Mouse (Mus musculus): ENCODE results near the gene Wdr83os. TPM values are rescaled to one million over a fixed set of nuclear protein-coding genes. Genes with fewer than 3 reads are reported as not detected.
"Not testable (repeated sequence)": the region's sequence is repeated elsewhere in the genome, so short reads cannot be mapped to it uniquely, and the experiment has no call there.

Gene Wdr83os
- polyA plus RNA-seq, 1 experiment from 2014 or later: 120 TPM

DNA sequence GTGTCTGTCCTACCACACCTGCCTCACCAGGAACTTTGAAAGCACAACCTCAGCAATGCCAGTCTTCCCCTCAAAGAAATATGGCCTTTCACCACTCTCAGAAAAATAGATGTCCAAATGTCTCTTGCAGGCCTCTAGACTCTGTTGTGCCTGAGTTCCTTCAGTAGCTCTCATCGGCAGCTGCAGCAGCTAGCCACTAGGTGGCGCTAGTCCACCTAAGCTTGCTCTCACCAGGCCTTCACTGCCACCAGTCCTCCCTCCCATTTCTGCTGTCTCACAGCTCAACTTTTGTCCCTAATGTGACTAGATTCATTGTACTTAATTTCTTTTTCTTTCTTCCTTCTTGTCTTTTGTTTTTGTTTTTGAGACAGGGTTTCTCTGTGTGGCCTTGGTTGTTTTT is 3.5 kb upstream of the Wdr83os start:
- H3K9me3 ChIP-seq (replicated peaks; ENCODE audit: control insufficient read depth, low read length): no peaks in the 10 kb centered on the region
- no peak for ATAC-seq (replicated peaks; ENCODE audit: insufficient number of reproducible peaks, low FRiP score, low TSS enrichment)
- no peak overlapping the region for H3K4me2 ChIP-seq
- H3K36me3 ChIP-seq (ENCODE audit: control insufficient read depth, insufficient read depth, low read length): peaks cover 28% of the 10 kb centered on the region
- no peaks in the 10 kb centered on the region for H3K27me3 ChIP-seq (ENCODE audit: control insufficient read depth, insufficient read depth, low read length)
- no peak overlapping the region for H3K27ac ChIP-seq (ENCODE audit: low read depth, low read length)
- 0% methylated on average over 2 of the region's 2 CpGs for WGBS (ENCODE audit: insufficient replicate concordance)
- no peak overlapping the region for H3K4me3 ChIP-seq (ENCODE audit: low read depth, low read length)
- no peak overlapping the region for H3K9ac ChIP-seq (ENCODE audit: low read depth, low read length)
- peaks cover 20% of the 10 kb centered on the region for H3K4me1 ChIP-seq (ENCODE audit: control insufficient read depth, insufficient read depth, low read length)

GRCm38 (mm10) chr8:85080214-85080531 is 367 bp upstream of the Wdr83os start:
- 1% methylated on average over 25 of the region's 25 CpGs for WGBS (ENCODE audit: insufficient replicate concordance)
- H3K27ac ChIP-seq (ENCODE audit: low read depth, low read length): no peak overlapping the region
- peaks cover 21% of the 10 kb centered on the region for H3K4me1 ChIP-seq (ENCODE audit: control insufficient read depth, insufficient read depth, low read length)
- H3K27me3 ChIP-seq (ENCODE audit: control insufficient read depth, insufficient read depth, low read length): no peaks in the 10 kb centered on the region
- peak overlapping the region; percentile 87 for H3K9ac ChIP-seq (ENCODE audit: low read depth, low read length)
- H3K4me3 ChIP-seq (ENCODE audit: low read depth, low read length): peak overlapping the region; percentile 62
- ATAC-seq (replicated peaks; ENCODE audit: insufficient number of reproducible peaks, low FRiP score, low TSS enrichment): no peak
- peaks cover 15% of the 10 kb centered on the region for H3K36me3 ChIP-seq (ENCODE audit: control insufficient read depth, insufficient read depth, low read length)
- peak overlapping the region; percentile 96 for H3K4me2 ChIP-seq
- no peaks in the 10 kb centered on the region for H3K9me3 ChIP-seq (replicated peaks; ENCODE audit: control insufficient read depth, low read length)

DNA sequence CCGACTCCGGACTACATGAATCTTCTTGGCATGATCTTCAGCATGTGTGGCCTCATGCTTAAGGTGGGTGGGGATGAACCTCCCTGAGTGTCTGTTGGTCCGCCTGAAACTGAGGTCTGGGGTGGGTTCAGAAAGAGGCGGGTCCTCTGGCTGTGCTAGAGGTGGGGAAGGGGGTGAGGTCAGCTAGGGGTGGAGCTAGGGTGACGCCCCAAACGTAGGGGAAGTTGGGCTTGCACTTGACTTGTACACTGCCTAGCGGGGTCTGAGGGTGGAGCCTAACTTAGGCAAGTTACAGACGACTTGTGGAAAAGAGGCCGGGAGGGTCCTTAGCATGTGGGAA is 646 bp downstream of the Wdr83os start, which contains the start of gene Wdr83:
TSS of gene Wdr83 (minus strand) at position 91 of the 340 bp plus-strand sequence.
- ATAC-seq (replicated peaks; ENCODE audit: insufficient number of reproducible peaks, low FRiP score, low TSS enrichment): peak; percentile 77
- Histone ChIP-seq H3K27me3 (ENCODE audit: control insufficient read depth, insufficient read depth, low read length) (no peaks in the 10 kb centered on the region), H3K9me3 (replicated peaks; ENCODE audit: control insufficient read depth, low read length) (no peaks in the 10 kb centered on the region), H3K27ac (ENCODE audit: low read depth, low read length) (no peak within 1 kb of the TSS), H3K9ac (ENCODE audit: low read depth, low read length) (peak within 1 kb of the TSS; percentile 87), H3K4me3 (ENCODE audit: low read depth, low read length) (peak within 1 kb of the TSS; percentile 62), H3K36me3 (ENCODE audit: control insufficient read depth, insufficient read depth, low read length) (peaks cover 7% of the 10 kb centered on the region), H3K4me2 (peak within 1 kb of the TSS; percentile 96), H3K4me1 (ENCODE audit: control insufficient read depth, insufficient read depth, low read length) (peaks cover 21% of the 10 kb centered on the region)
- 2% methylated on average over 9 of the region's 9 CpGs for WGBS (ENCODE audit: insufficient replicate concordance)

GRCm38 (mm10) chr8:85082169-85082568 is 1.6 kb downstream of the Wdr83os start:
- not testable (repeated sequence) for H3K4me3 ChIP-seq (ENCODE audit: low read depth, low read length); ATAC-seq (replicated peaks; ENCODE audit: insufficient number of reproducible peaks, low FRiP score, low TSS enrichment); H3K27ac ChIP-seq (ENCODE audit: low read depth, low read length); H3K9ac ChIP-seq (ENCODE audit: low read depth, low read length); H3K27me3 ChIP-seq (ENCODE audit: control insufficient read depth, insufficient read depth, low read length); H3K9me3 ChIP-seq (replicated peaks; ENCODE audit: control insufficient read depth, low read length); H3K36me3 ChIP-seq (ENCODE audit: control insufficient read depth, insufficient read depth, low read length); H3K4me2 ChIP-seq
- H3K4me1 ChIP-seq (ENCODE audit: control insufficient read depth, insufficient read depth, low read length): peaks cover 21% of the 10 kb centered on the region
- 80% methylated on average over 4 of the region's 4 CpGs for WGBS (ENCODE audit: insufficient replicate concordance)

- Histone ChIP-seq H3K4me1 (ENCODE audit: control insufficient read depth, insufficient read depth, low read length) (peaks cover 21% of the 10 kb centered on the region), H3K9me3 (replicated peaks; ENCODE audit: control insufficient read depth, low read length) (no peaks in the 10 kb centered on the region), H3K4me2 (peak within 1 kb of the TSS; percentile 82), H3K27ac (ENCODE audit: low read depth, low read length) (0 out of 2 replicates have a peak within 1 kb of the TSS, but pooled peaks have one; percentile 18), H3K4me3 (ENCODE audit: low read depth, low read length) (peak within 1 kb of the TSS; percentile 72), H3K27me3 (ENCODE audit: control insufficient read depth, insufficient read depth, low read length) (no peaks in the 10 kb centered on the region), H3K36me3 (ENCODE audit: control insufficient read depth, insufficient read depth, low read length) (no peaks in the 10 kb centered on the region), H3K9ac (ENCODE audit: low read depth, low read length) (peak within 1 kb of the TSS; percentile 85)
- WGBS (ENCODE audit: insufficient replicate concordance): 2% methylated on average over 30 of the region's 30 CpGs
- ATAC-seq (replicated peaks; ENCODE audit: insufficient number of reproducible peaks, low FRiP score, low TSS enrichment): peak; percentile 65
These were observed 2.7 kb downstream of the Wdr83os start, which contains the start of gene Man2b1 for GRCm38 (mm10) chr8:85083108-85083813. Man2b1 (plus strand) TSS chr8:85083270.

GRCm38 (mm10) chr8:85084633-85085032 is 4.1 kb downstream of the Wdr83os start:
- Histone ChIP-seq H3K36me3 (ENCODE audit: control insufficient read depth, insufficient read depth, low read length) (no peaks in the 10 kb centered on the region), H3K4me3 (ENCODE audit: low read depth, low read length) (no peak overlapping the region), H3K9ac (ENCODE audit: low read depth, low read length) (no peak overlapping the region), H3K4me1 (ENCODE audit: control insufficient read depth, insufficient read depth, low read length) (peaks cover 18% of the 10 kb centered on the region), H3K27ac (ENCODE audit: low read depth, low read length) (no peak overlapping the region), H3K27me3 (ENCODE audit: control insufficient read depth, insufficient read depth, low read length) (no peaks in the 10 kb centered on the region), H3K9me3 (replicated peaks; ENCODE audit: control insufficient read depth, low read length) (no peaks in the 10 kb centered on the region), H3K4me2 (no peak overlapping the region)
- no peak for ATAC-seq (replicated peaks; ENCODE audit: insufficient number of reproducible peaks, low FRiP score, low TSS enrichment)
- 79% methylated on average over 8 of the region's 8 CpGs for WGBS (ENCODE audit: insufficient replicate concordance)

DNA sequence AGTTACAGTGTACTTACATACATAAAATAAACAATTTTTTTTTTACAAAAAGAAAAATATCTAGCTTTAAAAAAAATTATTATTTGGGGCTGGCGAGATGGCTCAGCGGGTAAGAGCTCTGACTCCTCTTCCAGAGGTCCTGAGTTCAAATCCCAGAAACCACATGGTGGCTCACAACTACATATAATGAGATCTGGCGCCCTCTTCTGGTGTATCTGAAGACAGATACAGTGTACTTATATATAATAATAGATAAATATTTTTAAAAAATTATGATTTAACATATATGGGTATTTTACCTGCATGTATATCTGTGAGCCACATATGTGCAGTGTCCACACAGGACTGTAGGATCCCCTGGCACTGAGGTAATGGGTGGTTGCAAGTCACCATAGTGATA is 5.7 kb downstream of the Wdr83os start:
- Histone ChIP-seq H3K27me3 (ENCODE audit: control insufficient read depth, insufficient read depth, low read length) (no peaks in the 10 kb centered on the region), H3K9ac (ENCODE audit: low read depth, low read length) (no peak overlapping the region), H3K27ac (ENCODE audit: low read depth, low read length) (no peak overlapping the region), H3K4me3 (ENCODE audit: low read depth, low read length) (no peak overlapping the region), H3K9me3 (replicated peaks; ENCODE audit: control insufficient read depth, low read length) (no peaks in the 10 kb centered on the region), H3K36me3 (ENCODE audit: control insufficient read depth, insufficient read depth, low read length) (no peaks in the 10 kb centered on the region), H3K4me1 (ENCODE audit: control insufficient read depth, insufficient read depth, low read length) (peaks cover 15% of the 10 kb centered on the region), H3K4me2 (no peak overlapping the region)
- 73% methylated on average over 3 of the region's 3 CpGs for whole genome bisulfite sequencing (ENCODE audit: insufficient replicate concordance)
- ATAC-seq (replicated peaks; ENCODE audit: insufficient number of reproducible peaks, low FRiP score, low TSS enrichment): no peak

GRCm38 (mm10) chr8:85088771-85089170 is 8.2 kb downstream of the Wdr83os start:
- ATAC-seq (replicated peaks; ENCODE audit: insufficient number of reproducible peaks, low FRiP score, low TSS enrichment): no peak
- WGBS (ENCODE audit: insufficient replicate concordance): 77% methylated on average over 2 of the region's 2 CpGs
- H3K9me3 ChIP-seq (replicated peaks; ENCODE audit: control insufficient read depth, low read length): no peaks in the 10 kb centered on the region
- H3K9ac ChIP-seq (ENCODE audit: low read depth, low read length): no peak overlapping the region
- no peaks in the 10 kb centered on the region for H3K27me3 ChIP-seq (ENCODE audit: control insufficient read depth, insufficient read depth, low read length)
- no peaks in the 10 kb centered on the region for H3K36me3 ChIP-seq (ENCODE audit: control insufficient read depth, insufficient read depth, low read length)
- peaks cover 2% of the 10 kb centered on the region; the same call in 1 of the 2 replicates for H3K4me1 ChIP-seq (ENCODE audit: control insufficient read depth, insufficient read depth, low read length)
- no peak overlapping the region for H3K4me2 ChIP-seq
- H3K27ac ChIP-seq (ENCODE audit: low read depth, low read length): no peak overlapping the region
- no peak overlapping the region for H3K4me3 ChIP-seq (ENCODE audit: low read depth, low read length)

DNA sequence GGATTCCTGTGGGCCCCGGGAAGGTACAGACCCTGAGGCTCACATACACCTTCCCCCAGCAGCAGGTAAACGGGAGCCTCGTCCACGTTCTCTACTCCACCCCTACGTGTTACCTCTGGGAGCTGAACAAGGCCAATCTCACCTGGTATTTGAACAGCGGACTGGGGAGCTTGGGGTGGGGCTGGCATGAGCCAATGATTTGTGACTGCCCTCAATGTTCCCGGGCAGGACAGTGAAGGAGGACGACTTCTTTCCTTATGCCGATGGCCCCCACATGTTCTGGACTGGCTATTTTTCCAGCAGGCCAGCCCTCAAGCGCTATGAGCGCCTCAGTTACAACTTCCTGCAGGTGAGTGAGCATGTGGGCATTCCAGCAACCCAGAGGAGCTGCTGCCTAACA is 10.3 kb downstream of the Wdr83os start:
- no peak overlapping the region for H3K9ac ChIP-seq (ENCODE audit: low read depth, low read length)
- H3K36me3 ChIP-seq (ENCODE audit: control insufficient read depth, insufficient read depth, low read length): peaks cover 5% of the 10 kb centered on the region; the same call in 1 of the 2 replicates
- H3K4me1 ChIP-seq (ENCODE audit: control insufficient read depth, insufficient read depth, low read length): no peaks in the 10 kb centered on the region
- no peaks in the 10 kb centered on the region for H3K27me3 ChIP-seq (ENCODE audit: control insufficient read depth, insufficient read depth, low read length)
- H3K4me3 ChIP-seq (ENCODE audit: low read depth, low read length): no peak overlapping the region
- no peak for ATAC-seq (replicated peaks; ENCODE audit: insufficient number of reproducible peaks, low FRiP score, low TSS enrichment)
- H3K4me2 ChIP-seq: no peak overlapping the region
- no peak overlapping the region for H3K27ac ChIP-seq (ENCODE audit: low read depth, low read length)
- H3K9me3 ChIP-seq (replicated peaks; ENCODE audit: control insufficient read depth, low read length): no peaks in the 10 kb centered on the region
- 88% methylated on average over 11 of the region's 11 CpGs for WGBS (ENCODE audit: insufficient replicate concordance)
